Comparison of ENCODE assay signal across 9 mouse cellular contexts in genomic region chr11:68199801-68200423, GRCm38 (mm10).
DNase-seq lines count a peak whose midpoint lies in the region; ATAC-seq and TF ChIP-seq lines count a peak whose summit lies in the region.
"Had no signal": no experiment of that assay in that cellular context is flagged by ENCODE, and none has a peak within 500 bp of the region (broad histone marks: within the 10 kb centered on the region; RNA-seq: fewer than 3 reads in every experiment).

No protein-coding gene starts in this region.

- no peak overlapping the region for H3K9ac ChIP-seq in heart, postnatal 0 days (replicated peaks; ENCODE audit: low read depth, low read length)
- H3K9ac ChIP-seq in lung, embryonic 14.5 days: no peak overlapping the region
- H3K9ac ChIP-seq: midbrain, embryonic 15.5 days had no signal

- no peak overlapping the region for H3K4me2 ChIP-seq in heart, postnatal 0 days (ENCODE audit: low read depth, low read length)
- H3K4me2 ChIP-seq in lung, embryonic 14.5 days: no peak overlapping the region
- H3K4me2 ChIP-seq: midbrain, embryonic 15.5 days had no signal

- TF ChIP-seq CTCF in heart, postnatal 0 days (IDR thresholded peaks at IDR 0.05; ENCODE audit: low read depth): no peak
- TF ChIP-seq CTCF in lung, embryonic 14.5 days (IDR thresholded peaks at IDR 0.05; ENCODE audit: low read depth): no peak
- 0 out of 2 replicates have a peak, but pooled peaks have one; percentile 45 for TF ChIP-seq CTCF in thymus, adult 2 months (IDR thresholded peaks at IDR 0.05; ENCODE audit: borderline replicate concordance, control insufficient read depth, extremely low read depth, insufficient read depth, low read length, poor library complexity)

- no peak for TF ChIP-seq EP300 in heart, postnatal 0 days (IDR thresholded peaks at IDR 0.05; ENCODE audit: low read depth)

- no peaks in the 10 kb centered on the region for H3K36me3 ChIP-seq in heart, postnatal 0 days (replicated peaks; ENCODE audit: control insufficient read depth, insufficient read depth, low read length)
- no peaks in the 10 kb centered on the region for H3K36me3 ChIP-seq in lung, embryonic 14.5 days (ENCODE audit: insufficient read depth)
- no peaks in the 10 kb centered on the region for H3K36me3 ChIP-seq in thymus, adult 2 months (ENCODE audit: control insufficient read depth, insufficient read depth, low read length)
- H3K36me3 ChIP-seq: midbrain, embryonic 15.5 days had no signal

- no peak overlapping the region for H3K4me3 ChIP-seq in heart, postnatal 0 days (ENCODE audit: low read depth, low read length)
- no peak overlapping the region for H3K4me3 ChIP-seq in lung, embryonic 14.5 days (ENCODE audit: low read depth, low read length)
- no peak overlapping the region for H3K4me3 ChIP-seq in thymus, adult 2 months (ENCODE audit: control insufficient read depth, insufficient read depth, low read length)
- H3K4me3 ChIP-seq: midbrain, embryonic 15.5 days had no signal

- peaks cover 44% of the 10 kb centered on the region for H3K4me1 ChIP-seq in heart, postnatal 0 days (ENCODE audit: control insufficient read depth, insufficient read depth)
- H3K4me1 ChIP-seq in lung, embryonic 14.5 days (ENCODE audit: insufficient read depth): peaks cover 33% of the 10 kb centered on the region
- H3K4me1 ChIP-seq in thymus, adult 2 months (replicated peaks; ENCODE audit: control insufficient read depth, insufficient read depth, low read length): peaks cover 87% of the 10 kb centered on the region

- 41% methylated on average over 10 of the region's 10 CpGs for WGBS in heart, postnatal 0 days
- WGBS in lung, embryonic 14.5 days: 9% methylated on average over 10 of the region's 10 CpGs
- WGBS in thymus, adult 2 months: 2% methylated on average over 10 of the region's 10 CpGs

- no peaks in the 10 kb centered on the region for H3K27me3 ChIP-seq in heart, postnatal 0 days (ENCODE audit: control insufficient read depth, insufficient read depth, low read length)
- no peaks in the 10 kb centered on the region for H3K27me3 ChIP-seq in lung, embryonic 14.5 days (ENCODE audit: insufficient read depth, low read length)
- no peaks in the 10 kb centered on the region for H3K27me3 ChIP-seq in thymus, adult 2 months (ENCODE audit: control insufficient read depth, insufficient read depth, low read length)

- no peak for ATAC-seq in heart, postnatal 0 days (ENCODE audit: insufficient read depth, low read depth)
- ATAC-seq in lung, embryonic 14.5 days (ENCODE audit: insufficient read depth): no peak
- ATAC-seq: midbrain, embryonic 15.5 days had no signal

- H3K9me3 ChIP-seq in heart, postnatal 0 days (replicated peaks; ENCODE audit: control insufficient read depth, low read length): no peaks in the 10 kb centered on the region
- H3K9me3 ChIP-seq in lung, embryonic 14.5 days (ENCODE audit: low read depth, low read length): no peaks in the 10 kb centered on the region
- H3K9me3 ChIP-seq: midbrain, embryonic 15.5 days had no signal

- peak; percentile 83 for TF ChIP-seq POLR2A in thymus, adult 2 months (IDR thresholded peaks at IDR 0.05; ENCODE audit: control insufficient read depth, extremely low read depth, insufficient read depth, low read length, poor library complexity)

- DNase-seq in heart, postnatal 0 days (ENCODE audit: low spot score): no peak
- no peak for DNase-seq in heart, adult 9 months (ENCODE audit: low spot score in 2 of 2)
- DNase-seq in induced T-regulatory cell, adult 2 months (ENCODE audit: low read depth): peak; percentile 74
- DNase-seq in lung, embryonic 14.5 days: peak; percentile 82
- DNase-seq in thymus, adult 2 months: peak; percentile 88
- DNase-seq in ovary, postnatal 36 days (ENCODE audit: low spot score): no peak
- no peak for DNase-seq in layer of hippocampus, postnatal 14 days (ENCODE audit: low spot score in 2 of 2)
- no peak for DNase-seq in right cerebral cortex, postnatal 14 days

- H3K27ac ChIP-seq in heart, postnatal 0 days (ENCODE audit: low read depth): peak overlapping the region; percentile 68; the same call in 1 of the 2 replicates
- peak overlapping the region; percentile 36; the same call in 1 of the 2 replicates for H3K27ac ChIP-seq in lung, embryonic 14.5 days (ENCODE audit: low read depth)
- peak overlapping the region; percentile 100 for H3K27ac ChIP-seq in thymus, adult 2 months (ENCODE audit: control insufficient read depth, insufficient read depth, low read length)
- H3K27ac ChIP-seq: midbrain, embryonic 15.5 days had no signal

Comparison
In these comparisons a context has a peak if more than half of its experiments do, and no peak if none do; other contexts are left out.
1. DNase-seq: peak in induced T-regulatory cell, adult 2 months (single experiment), lung, embryonic 14.5 days (single experiment) and thymus, adult 2 months (single experiment); none in heart, postnatal 0 days (single experiment), heart, adult 9 months (0 of 2), ovary, postnatal 36 days (single experiment), layer of hippocampus, postnatal 14 days (0 of 2) and right cerebral cortex, postnatal 14 days (single experiment).
2. H3K27ac ChIP-seq: peak in every context shown above with its lines; median percentile 100 in thymus, adult 2 months; 68 in heart, postnatal 0 days; 36 in lung, embryonic 14.5 days.